Comparison of ENCODE assay signal across 20 mouse cellular contexts in genomic region chr11:62184900-62185299, GRCm38 (mm10).
DNase-seq lines count a peak whose midpoint lies in the region; ATAC-seq and TF ChIP-seq lines count a peak whose summit lies in the region.
"Had no signal": no experiment of that assay in that cellular context is flagged by ENCODE, and none has a peak within 500 bp of the region (broad histone marks: within the 10 kb centered on the region; RNA-seq: fewer than 3 reads in every experiment).

No protein-coding gene starts in this region.

- no peak overlapping the region for H3K4me2 ChIP-seq in kidney, embryonic 16.5 days (replicated peaks; ENCODE audit: low read depth, low read length)
- H3K4me2 ChIP-seq: heart, embryonic 15.5 days; hindbrain, embryonic 12.5 days; intestine, embryonic 15.5 days; liver, embryonic 12.5 days; lung, embryonic 15.5 days had no signal

- no peak for TF ChIP-seq RAD21 in MEL (IDR thresholded peaks at IDR 0.05; ENCODE audit: low read depth, low read length)

- H3K27ac ChIP-seq in MEL (ENCODE audit: control insufficient read depth, low read depth, low read length), result no peak overlapping the region
- H3K27ac ChIP-seq in kidney, embryonic 16.5 days (ENCODE audit: low read length), result no peak overlapping the region
- H3K27ac ChIP-seq: forebrain, embryonic 10.5 days; heart, embryonic 15.5 days; hindbrain, embryonic 12.5 days; intestine, embryonic 15.5 days; kidney, postnatal 0 days; liver, embryonic 12.5 days; lung, embryonic 15.5 days; midbrain, embryonic 10.5 days had no signal

- no peaks in the 10 kb centered on the region for H3K9me3 ChIP-seq in MEL (replicated peaks; ENCODE audit: insufficient read depth, low read length)
- no peaks in the 10 kb centered on the region for H3K9me3 ChIP-seq in kidney, embryonic 16.5 days (ENCODE audit: low read length)
- H3K9me3 ChIP-seq: forebrain, embryonic 10.5 days; heart, embryonic 15.5 days; intestine, embryonic 15.5 days; liver, embryonic 12.5 days; lung, embryonic 15.5 days; midbrain, embryonic 10.5 days had no signal

- peak; percentile 17 for DNase-seq in heart, adult 8-10 months (ENCODE audit: low spot score)
- DNase-seq in heart, postnatal 10 days, result no peak
- peak; percentile 51 for DNase-seq in MEL (ENCODE audit: low read depth, low spot score)
- peak; percentile 34 for DNase-seq in gonadal fat pad, adult 2 months (ENCODE audit: low read depth)
- DNase-seq in skeletal muscle tissue, adult 2 months (ENCODE audit: low read depth, low spot score), result peak; percentile 3
- DNase-seq in layer of hippocampus, postnatal 14 days (ENCODE audit: low spot score in 2 of 2), result no peak
- DNase-seq in layer of hippocampus, adult 11-12 months (ENCODE audit: low spot score), result no peak
- DNase-seq: adrenal gland, postnatal 14 days; cerebellum, adult 9-11 months; gastrocnemius, postnatal 25 days; right cerebral cortex, postnatal 25 days had no signal

- H3K36me3 ChIP-seq in MEL (ENCODE audit: control insufficient read depth in 1 of 2, insufficient read depth in 2 of 2, low read length in 2 of 2), result peaks cover 0 to 2% of the 10 kb centered on the region in 2 experiments; a peak in 1 of 4 replicates
- no peaks in the 10 kb centered on the region for H3K36me3 ChIP-seq in kidney, embryonic 16.5 days (ENCODE audit: insufficient read depth, low read length)
- H3K36me3 ChIP-seq: heart, embryonic 15.5 days; intestine, embryonic 15.5 days; lung, embryonic 15.5 days had no signal

- no peaks in the 10 kb centered on the region for H3K27me3 ChIP-seq in MEL (ENCODE audit: control insufficient read depth in 1 of 2, insufficient read depth in 2 of 2, low read length in 2 of 2)
- H3K27me3 ChIP-seq in kidney, embryonic 16.5 days (ENCODE audit: insufficient read depth, low read length), result no peaks in the 10 kb centered on the region
- H3K27me3 ChIP-seq: heart, embryonic 15.5 days; hindbrain, embryonic 12.5 days; intestine, embryonic 15.5 days; liver, embryonic 12.5 days; lung, embryonic 15.5 days had no signal

- H3K9ac ChIP-seq in MEL (ENCODE audit: control insufficient read depth, low read depth, low read length, poor library complexity, severe bottlenecking), result no peak overlapping the region
- H3K9ac ChIP-seq in kidney, embryonic 16.5 days (replicated peaks; ENCODE audit: low read length), result no peak overlapping the region
- H3K9ac ChIP-seq: heart, embryonic 15.5 days; hindbrain, embryonic 12.5 days; intestine, embryonic 15.5 days; liver, embryonic 12.5 days; lung, embryonic 15.5 days had no signal

- H3K4me1 ChIP-seq in MEL (ENCODE audit: control insufficient read depth in 1 of 2, insufficient read depth in 2 of 2, low read length in 2 of 2), result peaks cover 0 to 3% of the 10 kb centered on the region in 2 experiments; a peak in 1 of 4 replicates
- no peaks in the 10 kb centered on the region for H3K4me1 ChIP-seq in kidney, embryonic 16.5 days (ENCODE audit: insufficient read depth, low read length)
- H3K4me1 ChIP-seq: forebrain, embryonic 10.5 days; heart, embryonic 15.5 days; hindbrain, embryonic 12.5 days; intestine, embryonic 15.5 days; lung, embryonic 15.5 days; midbrain, embryonic 10.5 days had no signal

- TF ChIP-seq CTCF in MEL (IDR thresholded peaks at IDR 0.05 in 2 of 3, conservative IDR thresholded peaks at IDR 0.05 in 1 of 3; ENCODE audit: control insufficient read depth in 1 of 3, insufficient read depth in 1 of 3, low read depth in 2 of 3, low read length in 3 of 3, poor library complexity in 1 of 3, severe bottlenecking in 1 of 3), result no peak

- H3K79me2 ChIP-seq in MEL (ENCODE audit: control insufficient read depth, insufficient read depth, low read length, poor library complexity), result no peaks in the 10 kb centered on the region

- no peak for ATAC-seq in kidney, embryonic 16.5 days (ENCODE audit: low FRiP score, low TSS enrichment)
- ATAC-seq: intestine, embryonic 15.5 days; liver, embryonic 12.5 days had no signal

- TF ChIP-seq EP300 in MEL (IDR thresholded peaks at IDR 0.05; ENCODE audit: low read depth in 1 of 2, low read length in 2 of 2), result no peak

- TF ChIP-seq POLR2A in MEL (IDR thresholded peaks at IDR 0.05; ENCODE audit: control insufficient read depth in 1 of 2, insufficient read depth in 1 of 2, low read depth in 1 of 2, low read length in 2 of 2, poor library complexity in 1 of 2), result no peak

- intact Hi-C loops in heart, postnatal 10 days (cut with DNase I), result no loop called here

- 92% methylated on average over 4 of the region's 4 CpGs for WGBS in kidney, embryonic 16.5 days

- no peak overlapping the region for H3K4me3 ChIP-seq in MEL (ENCODE audit: control insufficient read depth in 1 of 2, insufficient read depth in 1 of 2, low read depth in 2 of 2, low read length in 2 of 2)
- H3K4me3 ChIP-seq in kidney, embryonic 16.5 days (ENCODE audit: low read length), result no peak overlapping the region
- H3K4me3 ChIP-seq: forebrain, embryonic 10.5 days; heart, embryonic 15.5 days; hindbrain, embryonic 12.5 days; intestine, embryonic 15.5 days; liver, embryonic 12.5 days; lung, embryonic 15.5 days; midbrain, embryonic 10.5 days had no signal

TF ChIP-seq in MEL, 35 proteins besides CTCF, POLR2A, EP300 and RAD21:
- TF ChIP-seq MAZ (IDR thresholded peaks at IDR 0.05; ENCODE audit: low read depth, low read length) (no peak), MAX (IDR thresholded peaks at IDR 0.05; ENCODE audit: low read length) (no peak), KAT2A (conservative IDR thresholded peaks at IDR 0.05; ENCODE audit: low read depth, low read length) (no peak), GATA1 (IDR thresholded peaks at IDR 0.05; ENCODE audit: low read depth, low read length) (no peak), MAFK (IDR thresholded peaks at IDR 0.05; ENCODE audit: borderline replicate concordance, low read depth, low read length) (no peak), USF2 (IDR thresholded peaks at IDR 0.05; ENCODE audit: borderline replicate concordance in 1 of 2, insufficient read depth in 1 of 2, low read depth in 1 of 2, low read length in 2 of 2) (no peak), ZKSCAN1 (IDR thresholded peaks at IDR 0.05; ENCODE audit: low read depth, low read length) (no peak), TCF12 (IDR thresholded peaks at IDR 0.05; ENCODE audit: low read depth, low read length) (no peak), POLR2AphosphoS5 (IDR thresholded peaks at IDR 0.05; ENCODE audit: borderline replicate concordance, low read depth, low read length) (no peak), TAL1 (IDR thresholded peaks at IDR 0.05; ENCODE audit: low read length) (no peak), GABPA (IDR thresholded peaks at IDR 0.05; ENCODE audit: low read depth, low read length) (no peak), CHD1 (IDR thresholded peaks at IDR 0.05; ENCODE audit: low read depth, low read length) (no peak), UBTF (IDR thresholded peaks at IDR 0.05; ENCODE audit: borderline replicate concordance, insufficient read depth, low read depth, low read length) (no peak), ZNF384 (IDR thresholded peaks at IDR 0.05; ENCODE audit: low read depth, low read length) (no peak), JUND (IDR thresholded peaks at IDR 0.05; ENCODE audit: low read depth, low read length) (no peak), BHLHE40 (IDR thresholded peaks at IDR 0.05; ENCODE audit: borderline replicate concordance, low read depth, low read length) (no peak), USF1 (IDR thresholded peaks at IDR 0.05; ENCODE audit: low read depth, low read length) (no peak), ZC3H11A (IDR thresholded peaks at IDR 0.05; ENCODE audit: low read depth, low read length) (no peak), RCOR1 (IDR thresholded peaks at IDR 0.05; ENCODE audit: low read depth, low read length) (no peak), MXI1 (IDR thresholded peaks at IDR 0.05; ENCODE audit: low read depth, low read length) (no peak)

Comparison
In these comparisons a context has a peak if more than half of its experiments do, and no peak if none do; other contexts are left out.
1. DNase-seq: peak in heart, adult 8-10 months (single experiment), MEL (single experiment), gonadal fat pad, adult 2 months (single experiment) and skeletal muscle tissue, adult 2 months (single experiment); none in heart, postnatal 10 days (0 of 2), layer of hippocampus, postnatal 14 days (0 of 2) and layer of hippocampus, adult 11-12 months (single experiment).